Mouse (Mus musculus): Measurements from ENCODE around the gene Nup107.

DNA sequence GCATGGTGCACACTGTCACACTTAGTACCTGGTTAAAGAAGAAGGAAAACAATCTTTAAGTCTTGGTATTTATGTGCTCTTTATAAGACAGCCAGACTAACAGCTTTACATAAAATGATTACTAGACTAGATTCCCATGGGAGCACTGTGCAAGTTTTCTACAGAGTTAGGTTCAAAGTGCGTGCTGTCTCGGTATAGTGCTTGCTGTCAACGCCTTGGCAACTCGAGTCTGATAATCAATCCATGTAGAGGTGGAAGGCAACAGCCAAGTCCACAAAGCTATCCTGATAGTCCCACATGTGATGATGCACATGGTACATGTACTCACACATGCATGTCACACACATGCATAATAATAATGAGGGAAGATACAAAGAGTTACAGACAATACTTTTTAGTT lies 32.1 kb upstream of the Nup107 start:
- TF ChIP-seq CTCF (IDR thresholded peaks at IDR 0.05; ENCODE audit: borderline replicate concordance, extremely low read depth, insufficient read depth, insufficient read length) (no peak), POLR2A (IDR thresholded peaks at IDR 0.05; ENCODE audit: borderline replicate concordance, extremely low read depth, insufficient read depth, insufficient read length, poor library complexity, severe bottlenecking) (no peak)
